Mouse (Mus musculus) megakaryocyte, embryonic 14.5 days (primary cell): ENCODE measurements around the gene Nktr.

ENCODE experiments used
- FLI1 ChIP-seq: IDR thresholded peaks from 2 replicates; pipeline ENCODE4 v1.6.1; 2012; ENCODE audit warnings: low read length, inconsistent platforms, mixed read lengths
- GATA1 ChIP-seq: IDR thresholded peaks from 3 replicates; pipeline ENCODE4 v1.6.1; 2012; ENCODE audit warnings: mixed read lengths, low read length, inconsistent platforms, borderline replicate concordance

DNA sequence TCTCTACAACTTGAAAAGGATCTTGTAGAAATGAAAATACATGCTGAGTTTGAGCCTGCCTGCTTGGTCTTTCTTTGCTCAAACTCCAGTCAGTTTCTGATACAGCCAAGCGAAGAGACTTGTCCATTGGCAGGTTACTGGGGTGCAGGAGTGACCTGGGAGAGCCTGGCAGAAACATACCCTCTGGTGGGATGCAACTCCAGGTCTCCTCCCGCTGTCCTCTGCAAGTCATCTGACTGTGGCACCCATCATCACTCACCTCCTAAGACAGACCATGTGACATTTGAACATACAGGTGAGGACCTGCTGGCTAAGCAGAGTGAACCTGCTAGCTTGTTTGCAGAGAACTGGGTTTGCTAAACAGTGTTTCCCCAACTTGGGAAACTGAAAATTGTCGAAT, 37.8 kb downstream of the Nktr start:
- TF ChIP-seq FLI1 = no peak
- no peak for TF ChIP-seq GATA1
